Mouse (Mus musculus) limb, embryonic 13.5 days (tissue): ENCODE results near the gene Cdkal1. TPM values are rescaled to one million over a fixed set of nuclear protein-coding genes. Genes with fewer than 3 reads are reported as not detected.

Experiments
- ATAC-seq: fragments of 200-750 bp; cut with Nextera tagmentation; 2 replicates; pipeline ENCODE4 v1.8.0; 2017; ENCODE audit warnings: low read depth, moderate number of reproducible peaks, moderate TSS enrichment; ENCODE audit not compliant: low FRiP score
- H3K27ac ChIP-seq: fragments of 300-500 bp; sonication (generic); 2 replicates; pipeline ENCODE4 v1.5.1; 2015; ENCODE audit warnings: inconsistent platforms, mild to moderate bottlenecking, moderate library complexity
- H3K27me3 ChIP-seq: fragments of 300-500 bp; sonication (generic); 2 replicates; pipeline ENCODE4 v1.6.1; 2015; ENCODE audit warnings: mild to moderate bottlenecking, inconsistent platforms
- H3K36me3 ChIP-seq: fragments of 300-500 bp; sonication (generic); 2 replicates; pipeline ENCODE4 v1.6.1; 2015; ENCODE audit warnings: inconsistent platforms, mild to moderate bottlenecking, moderate library complexity
- H3K4me1 ChIP-seq: fragments of 300-500 bp; sonication (generic); 2 replicates; pipeline ENCODE4 v1.6.1; 2015; ENCODE audit warnings: inconsistent platforms
- H3K4me2 ChIP-seq: fragments of 300-500 bp; sonication (generic); replicated peaks from 2 replicates; pipeline ENCODE4 v1.6.1; 2015; ENCODE audit warnings: inconsistent platforms, mild to moderate bottlenecking, moderate library complexity
- H3K4me3 ChIP-seq: fragments of 300-500 bp; sonication (generic); 2 replicates; pipeline ENCODE4 v1.5.1; 2015; ENCODE audit warnings: moderate library complexity, mild to moderate bottlenecking, inconsistent platforms
- H3K9ac ChIP-seq: fragments of 300-500 bp; sonication (generic); 2 replicates; pipeline ENCODE4 v1.6.1; 2015; ENCODE audit warnings: mild to moderate bottlenecking, inconsistent platforms
- H3K9me3 ChIP-seq: fragments of 300-500 bp; sonication (generic); 2 replicates; pipeline ENCODE4 v1.6.1; 2016; ENCODE audit warnings: inconsistent platforms
- WGBS: fragments of 180-500 bp; shearing (Covaris S2); methylation state at CpG from one replicate; pipeline ENCODE4 v1.1.7; 2015; 5-methylcytosine and 5-hydroxymethylcytosine counted together
- polyA plus RNA-seq: library from polyadenylated mRNA; unstranded; fragments of >200 nt; fragmentation: Nextera tagmentation; extraction: Ambion mirVana; gene quantifications from 2 replicates; pipeline ENCODE4 v1.2.1, GENCODE M21; 2015

Cdkal1 gene
- polyA plus RNA-seq, 1 experiment from 2014 or later = 37.9 TPM

GRCm38 (mm10) chr13:29590164-29590563, 265.3 kb downstream of the Cdkal1 start:
- Histone ChIP-seq H3K4me2 (no peak overlapping the region), H3K4me3 (no peak overlapping the region), H3K9ac (no peak overlapping the region), H3K4me1 (no peaks in the 10 kb centered on the region), H3K36me3 (peaks cover 6% of the 10 kb centered on the region; the same call in 1 of the 2 replicates), H3K9me3 (peaks cover 7% of the 10 kb centered on the region), H3K27ac (no peak overlapping the region), H3K27me3 (no peaks in the 10 kb centered on the region)
- no peak for ATAC-seq
- WGBS = 85% methylated on average over 5 of the region's 5 CpGs

- no peak for ATAC-seq
- Histone ChIP-seq H3K4me3 (no peak overlapping the region), H3K27me3 (no peaks in the 10 kb centered on the region), H3K4me1 (no peaks in the 10 kb centered on the region), H3K36me3 (peaks cover 6% of the 10 kb centered on the region; the same call in 1 of the 2 replicates), H3K27ac (no peak overlapping the region), H3K4me2 (no peak overlapping the region), H3K9me3 (peaks cover 7% of the 10 kb centered on the region), H3K9ac (no peak overlapping the region)
- 87% methylated on average over 4 of the region's 4 CpGs for WGBS
These were observed 266.8 kb downstream of the Cdkal1 start for GRCm38 (mm10) chr13:29588693-29589092.

- peaks cover 9% of the 10 kb centered on the region; the same call in 1 of the 2 replicates for H3K4me1 ChIP-seq
- no peak overlapping the region for H3K4me2 ChIP-seq
- WGBS = 82% methylated on average over 9 of the region's 9 CpGs
- H3K36me3 ChIP-seq = no peaks in the 10 kb centered on the region
- ATAC-seq = no peak; the same call in 1 of the 2 replicates
- no peak overlapping the region for H3K27ac ChIP-seq
- no peaks in the 10 kb centered on the region for H3K9me3 ChIP-seq
- H3K9ac ChIP-seq = no peak overlapping the region
- H3K4me3 ChIP-seq = no peak overlapping the region
- H3K27me3 ChIP-seq = no peaks in the 10 kb centered on the region
These were observed 273.4 kb downstream of the Cdkal1 start for GRCm38 (mm10) chr13:29581762-29582700.

- no peak overlapping the region for H3K4me2 ChIP-seq
- no peaks in the 10 kb centered on the region for H3K27me3 ChIP-seq
- H3K4me1 ChIP-seq = peaks cover 9% of the 10 kb centered on the region; the same call in 1 of the 2 replicates
- no peak overlapping the region for H3K4me3 ChIP-seq
- H3K9ac ChIP-seq = no peak overlapping the region
- no peak for ATAC-seq
- H3K9me3 ChIP-seq = no peaks in the 10 kb centered on the region; the same call in 1 of the 2 replicates
- no peaks in the 10 kb centered on the region for H3K36me3 ChIP-seq
- H3K27ac ChIP-seq = no peak overlapping the region
- 69% methylated on average over 7 of the region's 7 CpGs for WGBS
These were observed 274.7 kb downstream of the Cdkal1 start for GRCm38 (mm10) chr13:29580780-29581179.

- Histone ChIP-seq H3K4me3 (no peak overlapping the region), H3K27ac (no peak overlapping the region), H3K27me3 (no peaks in the 10 kb centered on the region), H3K4me2 (no peak overlapping the region), H3K9ac (no peak overlapping the region), H3K9me3 (no peaks in the 10 kb centered on the region; the same call in 1 of the 2 replicates), H3K36me3 (no peaks in the 10 kb centered on the region), H3K4me1 (peaks cover 9% of the 10 kb centered on the region; the same call in 1 of the 2 replicates)
- WGBS = 51% methylated on average over 3 of the region's 3 CpGs
- ATAC-seq = no peak
These were observed 275.5 kb downstream of the Cdkal1 start for GRCm38 (mm10) chr13:29580009-29580408.

- Histone ChIP-seq H3K4me2 (no peak overlapping the region), H3K4me1 (peaks cover 9% of the 10 kb centered on the region; the same call in 1 of the 2 replicates), H3K9me3 (no peaks in the 10 kb centered on the region; the same call in 1 of the 2 replicates), H3K36me3 (no peaks in the 10 kb centered on the region), H3K9ac (no peak overlapping the region), H3K27me3 (no peaks in the 10 kb centered on the region), H3K27ac (no peak overlapping the region), H3K4me3 (no peak overlapping the region)
- WGBS = 98% methylated on average over 3 of the region's 3 CpGs
- ATAC-seq = no peak
These were observed 276.9 kb downstream of the Cdkal1 start for GRCm38 (mm10) chr13:29578621-29579020.

GRCm38 (mm10) chr13:29574784-29575183, 280.7 kb downstream of the Cdkal1 start:
- 69% methylated on average over 1 of the region's 1 CpGs for WGBS
- 0 out of 2 replicates have a peak, but pooled peaks cover 3% of the 10 kb centered on the region for H3K4me1 ChIP-seq
- no peak overlapping the region for H3K4me3 ChIP-seq
- no peak overlapping the region for H3K27ac ChIP-seq
- no peaks in the 10 kb centered on the region for H3K27me3 ChIP-seq
- H3K9ac ChIP-seq = no peak overlapping the region
- no peak overlapping the region for H3K4me2 ChIP-seq
- ATAC-seq = no peak
- no peaks in the 10 kb centered on the region; the same call in 1 of the 2 replicates for H3K9me3 ChIP-seq
- peaks cover 3% of the 10 kb centered on the region; the same call in 1 of the 2 replicates for H3K36me3 ChIP-seq

- no peak for ATAC-seq
- H3K9ac ChIP-seq = no peak overlapping the region
- 24% methylated on average over 2 of the region's 2 CpGs for WGBS
- no peaks in the 10 kb centered on the region; the same call in 1 of the 2 replicates for H3K27me3 ChIP-seq
- H3K36me3 ChIP-seq = peaks cover 3% of the 10 kb centered on the region; the same call in 1 of the 2 replicates
- H3K4me1 ChIP-seq = 0 out of 2 replicates have a peak, but pooled peaks cover 3% of the 10 kb centered on the region
- H3K4me2 ChIP-seq = no peak overlapping the region
- no peaks in the 10 kb centered on the region; the same call in 1 of the 2 replicates for H3K9me3 ChIP-seq
- H3K4me3 ChIP-seq = no peak overlapping the region
- no peak overlapping the region for H3K27ac ChIP-seq
These were observed 283.0 kb downstream of the Cdkal1 start for GRCm38 (mm10) chr13:29572477-29572876.

- ATAC-seq = no peak
- 41% methylated on average over 5 of the region's 5 CpGs for WGBS
- H3K36me3 ChIP-seq = no peaks in the 10 kb centered on the region
- no peak overlapping the region for H3K9ac ChIP-seq
- H3K9me3 ChIP-seq = no peaks in the 10 kb centered on the region
- no peak overlapping the region for H3K4me3 ChIP-seq
- no peak overlapping the region for H3K4me2 ChIP-seq
- no peak overlapping the region for H3K27ac ChIP-seq
- H3K27me3 ChIP-seq = no peaks in the 10 kb centered on the region; the same call in 1 of the 2 replicates
- H3K4me1 ChIP-seq = peaks cover 6% of the 10 kb centered on the region; the same call in 1 of the 2 replicates
These were observed 289.8 kb downstream of the Cdkal1 start for GRCm38 (mm10) chr13:29565710-29566109.

GRCm38 (mm10) chr13:29559188-29559587, 296.3 kb downstream of the Cdkal1 start:
- no peak overlapping the region for H3K4me2 ChIP-seq
- H3K9me3 ChIP-seq = no peaks in the 10 kb centered on the region
- no peaks in the 10 kb centered on the region for H3K27me3 ChIP-seq
- no peak overlapping the region for H3K4me3 ChIP-seq
- ATAC-seq = no peak
- no peak overlapping the region for H3K9ac ChIP-seq
- no peaks in the 10 kb centered on the region for H3K36me3 ChIP-seq
- WGBS = 65% methylated on average over 3 of the region's 3 CpGs
- H3K27ac ChIP-seq = no peak overlapping the region
- H3K4me1 ChIP-seq = peaks cover 10% of the 10 kb centered on the region

- no peaks in the 10 kb centered on the region for H3K36me3 ChIP-seq
- H3K9me3 ChIP-seq = no peaks in the 10 kb centered on the region
- no peak overlapping the region for H3K9ac ChIP-seq
- no peak for ATAC-seq
- H3K27ac ChIP-seq = no peak overlapping the region
- no peak overlapping the region for H3K4me3 ChIP-seq
- peaks cover 26% of the 10 kb centered on the region for H3K4me1 ChIP-seq
- no peaks in the 10 kb centered on the region for H3K27me3 ChIP-seq
- H3K4me2 ChIP-seq = no peak overlapping the region
- 65% methylated on average over 9 of the region's 9 CpGs for WGBS
These were observed 300.2 kb downstream of the Cdkal1 start for GRCm38 (mm10) chr13:29555160-29555785.

GRCm38 (mm10) chr13:29553792-29554191, 301.7 kb downstream of the Cdkal1 start:
- ATAC-seq = no peak
- H3K4me3 ChIP-seq = no peak overlapping the region
- H3K36me3 ChIP-seq = 0 out of 2 replicates have a peak, but pooled peaks cover 3% of the 10 kb centered on the region
- no peaks in the 10 kb centered on the region for H3K9me3 ChIP-seq
- H3K4me1 ChIP-seq = peaks cover 33% of the 10 kb centered on the region
- no peak overlapping the region for H3K9ac ChIP-seq
- H3K27ac ChIP-seq = no peak overlapping the region
- no peaks in the 10 kb centered on the region for H3K27me3 ChIP-seq
- no peak overlapping the region for H3K4me2 ChIP-seq
